In genomic region chr14:51090077-51090781, GRCm38 (mm10) we compare ENCODE assay signal across 7 mouse cellular contexts. TPM values are rescaled to one million over a fixed set of nuclear protein-coding genes. Genes with fewer than 3 reads are reported as not detected.
DNase-seq lines count a peak whose midpoint lies in the region; ATAC-seq and TF ChIP-seq lines count a peak whose summit lies in the region.

No protein-coding gene starts in this region.

- no peak for TF ChIP-seq POLR2A in small intestine, adult 2 months (IDR thresholded peaks at IDR 0.05; ENCODE audit: low read depth, low read length)

- peak; percentile 89 for DNase-seq in adrenal gland, adult 2 months
- peak; percentile 89 for DNase-seq in embryo, embryonic 11 days
- DNase-seq in gastrocnemius, postnatal 36 days = peak; percentile 67 to 87
- DNase-seq in left cerebral cortex, postnatal 4 days = peak; percentile 73
- peak; percentile 99 for DNase-seq in midbrain, embryonic 11.5 days (ENCODE audit: low spot score, missing footprints)

- no peaks in the 10 kb centered on the region for H3K27me3 ChIP-seq in intestine, postnatal 0 days (replicated peaks; ENCODE audit: control insufficient read depth, insufficient read depth, low read length)
- H3K27me3 ChIP-seq in midbrain, embryonic 11.5 days (ENCODE audit: control insufficient read depth, insufficient read depth, low read length) = no peaks in the 10 kb centered on the region
- no peaks in the 10 kb centered on the region for H3K27me3 ChIP-seq in small intestine, adult 2 months (ENCODE audit: control insufficient read depth, insufficient read depth, low read length)

- WGBS in intestine, postnatal 0 days = under 1% methylated on average over 27 of the region's 27 CpGs
- 0% methylated on average over 27 of the region's 27 CpGs for WGBS in midbrain, embryonic 11.5 days
- WGBS in small intestine, adult 2 months = under 1% methylated on average over 27 of the region's 27 CpGs

- no peaks in the 10 kb centered on the region for H3K36me3 ChIP-seq in intestine, postnatal 0 days (ENCODE audit: control insufficient read depth, insufficient read depth)
- H3K36me3 ChIP-seq in midbrain, embryonic 11.5 days (ENCODE audit: control insufficient read depth, insufficient read depth, low read length) = no peaks in the 10 kb centered on the region
- H3K36me3 ChIP-seq in small intestine, adult 2 months (ENCODE audit: control insufficient read depth, insufficient read depth, low read length) = no peaks in the 10 kb centered on the region

- peak overlapping the region; percentile 82 for H3K4me2 ChIP-seq in intestine, postnatal 0 days (replicated peaks; ENCODE audit: low read depth)
- H3K4me2 ChIP-seq in midbrain, embryonic 11.5 days = peak overlapping the region; percentile 66

- no peaks in the 10 kb centered on the region for H3K9me3 ChIP-seq in intestine, postnatal 0 days (ENCODE audit: control insufficient read depth)
- no peaks in the 10 kb centered on the region for H3K9me3 ChIP-seq in midbrain, embryonic 11.5 days (ENCODE audit: control insufficient read depth, low read length)

- H3K4me3 ChIP-seq in intestine, postnatal 0 days (ENCODE audit: low read depth, low read length) = peak overlapping the region; percentile 76
- H3K4me3 ChIP-seq in midbrain, embryonic 11.5 days (ENCODE audit: low read depth, low read length) = peak overlapping the region; percentile 52
- H3K4me3 ChIP-seq in small intestine, adult 2 months (ENCODE audit: low read depth, low read length) = peak overlapping the region; percentile 89

- ATAC-seq in intestine, postnatal 0 days = peak; percentile 50
- peak; percentile 63 for ATAC-seq in midbrain, embryonic 11.5 days (ENCODE audit: low FRiP score)

- intact Hi-C loops in gastrocnemius, postnatal 36 days (cut with DNase I) = no loop called here
- intact Hi-C loops in left cerebral cortex, postnatal 4 days (cut with DNase I) = no loop called here

- H3K27ac ChIP-seq in intestine, postnatal 0 days (ENCODE audit: low read depth, low read length) = peak overlapping the region; percentile 93
- H3K27ac ChIP-seq in midbrain, embryonic 11.5 days (ENCODE audit: low read depth, low read length) = peak overlapping the region; percentile 62; the same call in 1 of the 2 replicates
- H3K27ac ChIP-seq in small intestine, adult 2 months (ENCODE audit: insufficient read depth, low read depth, low read length) = peak overlapping the region; percentile 96

- no peak for TF ChIP-seq CTCF in intestine, postnatal 0 days (IDR thresholded peaks at IDR 0.05; ENCODE audit: low read depth)
- no peak for TF ChIP-seq CTCF in small intestine, adult 2 months (IDR thresholded peaks at IDR 0.05; ENCODE audit: extremely low read depth, insufficient read length, insufficient replicate concordance, low read depth, low read length)

- H3K9ac ChIP-seq in intestine, postnatal 0 days (ENCODE audit: low read depth, low read length) = peak overlapping the region; percentile 68
- H3K9ac ChIP-seq in midbrain, embryonic 11.5 days (ENCODE audit: low read length) = peak overlapping the region; percentile 62

- no peaks in the 10 kb centered on the region; the same call in 1 of the 2 replicates for H3K4me1 ChIP-seq in intestine, postnatal 0 days (replicated peaks; ENCODE audit: control insufficient read depth, insufficient read depth, low read length)
- H3K4me1 ChIP-seq in midbrain, embryonic 11.5 days (ENCODE audit: control insufficient read depth, insufficient read depth, low read length) = no peaks in the 10 kb centered on the region
- H3K4me1 ChIP-seq in small intestine, adult 2 months (ENCODE audit: control insufficient read depth, insufficient read depth, insufficient read length, low read length) = no peaks in the 10 kb centered on the region

RNA-seq across cellular contexts. Expression of gene Rnase4, which starts 0.6 kb away (rescaled TPM):
- 10 to 100 TPM; 45.5 to 71.4 TPM for total RNA-seq in adrenal gland, adult 2 months (2021)
- 33.7 and 34.7 TPM in 2 replicates for polyA plus RNA-seq in adrenal gland, adult 2 months (2012; rRNA removed)
- 10 to 100 TPM; 30.2 to 30.3 TPM for total RNA-seq in gastrocnemius, postnatal 36 days (2021)
- 355 and 426 TPM in 2 replicates for polyA plus RNA-seq in intestine, postnatal 0 days (2015; fragmentation: Nextera tagmentation; extraction: Ambion mirVana)
- total RNA-seq in left cerebral cortex, postnatal 4 days (2021) = 10 to 100 TPM; 10.3 to 11.0 TPM
- 12.3 and 14.9 TPM in 2 replicates for polyA plus RNA-seq in midbrain, embryonic 11.5 days (2014; fragmentation: Nextera tagmentation; extraction: Ambion mirVana)
- polyA plus RNA-seq in small intestine, adult 2 months (2012; rRNA removed) = 120 and 130 TPM in 2 replicates

RNA-seq across cellular contexts. Expression of gene Ang, which starts 0.7 kb away (rescaled TPM):
- 1 to 10 TPM; 4.4 to 7.7 TPM for total RNA-seq in adrenal gland, adult 2 months (2021)
- 2.9 and 3.2 TPM in 2 replicates for polyA plus RNA-seq in adrenal gland, adult 2 months (2012; rRNA removed)
- 1 to 10 TPM; 3.1 TPM for total RNA-seq in gastrocnemius, postnatal 36 days (2021)
- 114 and 119 TPM in 2 replicates for polyA plus RNA-seq in intestine, postnatal 0 days (2015; fragmentation: Nextera tagmentation; extraction: Ambion mirVana)
- 1 to 10 TPM; 2.1 TPM for total RNA-seq in left cerebral cortex, postnatal 4 days (2021)
- polyA plus RNA-seq in midbrain, embryonic 11.5 days (2014; fragmentation: Nextera tagmentation; extraction: Ambion mirVana) = 1.5 and 2.4 TPM in 2 replicates
- polyA plus RNA-seq in small intestine, adult 2 months (2012; rRNA removed) = 21.1 and 27.1 TPM in 2 replicates

RNA-seq across cellular contexts. Expression of gene Olfr750, which starts 16.0 kb away (rescaled TPM):
- under 1 TPM in 1 of 2 experiments, not detected in 1; 0.06 TPM for total RNA-seq in adrenal gland, adult 2 months (2021)
- not detected in 2 replicates for polyA plus RNA-seq in adrenal gland, adult 2 months (2012; rRNA removed)
- total RNA-seq in gastrocnemius, postnatal 36 days (2021) = not detected
- not detected in 2 replicates for polyA plus RNA-seq in intestine, postnatal 0 days (2015; fragmentation: Nextera tagmentation; extraction: Ambion mirVana)
- total RNA-seq in left cerebral cortex, postnatal 4 days (2021) = not detected
- not detected in 2 replicates for polyA plus RNA-seq in midbrain, embryonic 11.5 days (2014; fragmentation: Nextera tagmentation; extraction: Ambion mirVana)
- 0.01 TPM in 1 of 2 replicates, not detected in the other for polyA plus RNA-seq in small intestine, adult 2 months (2012; rRNA removed)

RNA-seq across cellular contexts. Expression of gene Eddm3b, which starts 24.0 kb away (rescaled TPM):
- total RNA-seq in adrenal gland, adult 2 months (2021) = not detected
- polyA plus RNA-seq in adrenal gland, adult 2 months (2012; rRNA removed) = not detected in 2 replicates
- total RNA-seq in gastrocnemius, postnatal 36 days (2021) = not detected
- polyA plus RNA-seq in intestine, postnatal 0 days (2015; fragmentation: Nextera tagmentation; extraction: Ambion mirVana) = 0.17 and 0.18 TPM in 2 replicates
- total RNA-seq in left cerebral cortex, postnatal 4 days (2021) = not detected
- polyA plus RNA-seq in midbrain, embryonic 11.5 days (2014; fragmentation: Nextera tagmentation; extraction: Ambion mirVana) = not detected in 2 replicates
- not detected in 2 replicates for polyA plus RNA-seq in small intestine, adult 2 months (2012; rRNA removed)

RNA-seq across cellular contexts. Expression of gene Rnase12, which starts 32.8 kb away (rescaled TPM):
- total RNA-seq in adrenal gland, adult 2 months (2021) = not detected
- polyA plus RNA-seq in adrenal gland, adult 2 months (2012; rRNA removed) = not detected in 2 replicates
- not detected for total RNA-seq in gastrocnemius, postnatal 36 days (2021)
- 0.51 and 0.90 TPM in 2 replicates for polyA plus RNA-seq in intestine, postnatal 0 days (2015; fragmentation: Nextera tagmentation; extraction: Ambion mirVana)
- not detected for total RNA-seq in left cerebral cortex, postnatal 4 days (2021)
- polyA plus RNA-seq in midbrain, embryonic 11.5 days (2014; fragmentation: Nextera tagmentation; extraction: Ambion mirVana) = not detected in 2 replicates
- not detected in 2 replicates for polyA plus RNA-seq in small intestine, adult 2 months (2012; rRNA removed)

Comparison
In these comparisons a context has a peak if more than half of its experiments do, and no peak if none do; other contexts are left out.
1. Peak in every context shown above with its lines: DNase-seq, ATAC-seq, H3K4me3 ChIP-seq and H3K27ac ChIP-seq.